Mouse (Mus musculus) bone marrow macrophage, adult 2 months (primary cell): ENCODE measurements around the gene Fam120b. TPM values are rescaled to one million over a fixed set of nuclear protein-coding genes. Genes with fewer than 3 reads are reported as not detected.

Source experiments
- H3K27ac ChIP-seq: 2 replicates; pipeline ENCODE4 v1.5.1; 2012; ENCODE audit warnings: low read depth, low read length; ENCODE audit not compliant: insufficient read depth
- H3K4me1 ChIP-seq: 2 replicates; pipeline ENCODE4 v1.6.1; 2012; ENCODE audit warnings: low read length; ENCODE audit not compliant: control insufficient read depth, insufficient read depth
- H3K4me3 ChIP-seq: 2 replicates; pipeline ENCODE4 v1.5.1; 2012; ENCODE audit warnings: mild to moderate bottlenecking, low read length, moderate library complexity; ENCODE audit not compliant: insufficient read depth
- CTCF ChIP-seq: IDR thresholded peaks from 2 replicates; pipeline ENCODE4 v1.5.1; 2012; ENCODE audit warnings: low read depth, mild to moderate bottlenecking, low read length, moderate library complexity
- POLR2A ChIP-seq: IDR thresholded peaks from 2 replicates; pipeline ENCODE4 v1.6.1; 2012; ENCODE audit warnings: mild to moderate bottlenecking, low read depth, low read length, borderline replicate concordance
- polyA plus RNA-seq: library from polyadenylated mRNA; stranded (reverse); fragments of >200 nt; gene quantifications from 2 replicates; pipeline ENCODE4 v1.2.4, GENCODE M21; 2012; ENCODE audit not compliant: missing spikeins, insufficient read depth, insufficient read length

Gene Fam120b
- polyA plus RNA-seq, 1 experiment: 21.8 TPM

- Histone ChIP-seq H3K4me3 (no peak overlapping the region), H3K4me1 (0 out of 2 replicates have a peak, but pooled peaks cover 4% of the 10 kb centered on the region), H3K27ac (no peak overlapping the region)
- no peak for TF ChIP-seq POLR2A
- TF ChIP-seq CTCF: no peak
Measured at GRCm38 (mm10) chr17:15370401-15370800, 25.6 kb upstream of the Fam120b start.

DNA sequence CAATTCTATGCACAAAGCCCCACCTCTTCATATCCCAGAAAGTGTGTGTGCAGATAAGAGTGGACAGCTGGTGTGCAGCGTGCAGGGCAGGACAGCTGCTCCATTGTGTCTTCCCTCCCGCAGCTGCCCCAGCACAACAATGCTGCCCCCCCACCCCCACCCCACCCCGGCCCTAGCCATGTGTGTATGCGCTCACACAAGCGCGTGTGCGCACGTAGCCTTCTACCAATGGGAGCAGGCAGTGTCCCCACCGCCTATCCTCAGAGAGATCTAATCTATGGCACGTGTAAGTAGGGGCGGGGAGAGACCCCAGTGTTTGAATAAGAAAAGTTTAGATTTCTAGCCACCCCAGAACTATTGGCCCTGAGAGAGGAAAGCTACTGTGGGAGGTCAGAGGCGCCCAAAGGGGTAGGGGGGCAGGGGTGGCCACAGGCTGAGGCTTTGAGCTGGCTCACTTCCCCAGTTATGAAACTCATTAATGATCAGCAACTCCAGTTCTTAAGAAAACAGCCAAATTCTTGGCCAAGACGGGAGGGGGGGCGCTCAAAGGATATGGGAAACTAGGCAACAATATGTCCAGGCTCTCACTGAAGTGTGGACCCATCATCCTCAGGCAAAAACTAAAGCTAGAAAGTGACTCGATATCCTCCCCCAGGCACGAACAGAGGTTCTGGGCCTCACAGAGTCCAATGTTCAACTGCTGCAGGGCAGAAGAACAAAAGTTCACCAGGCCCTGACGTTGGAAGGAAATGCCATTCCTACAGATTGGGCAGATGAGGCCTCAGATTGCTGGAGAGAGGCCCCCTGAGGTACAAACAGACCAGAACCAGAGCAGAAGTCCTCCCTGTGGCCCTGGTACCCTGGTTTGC is 23.8 kb upstream of the Fam120b start:
- H3K27ac ChIP-seq: no peak overlapping the region
- no peak overlapping the region for H3K4me3 ChIP-seq
- no peaks in the 10 kb centered on the region for H3K4me1 ChIP-seq
- TF ChIP-seq POLR2A: no peak
- no peak for TF ChIP-seq CTCF

GRCm38 (mm10) chr17:15372931-15373652 is 22.9 kb upstream of the Fam120b start:
- no peaks in the 10 kb centered on the region for H3K4me1 ChIP-seq
- no peak overlapping the region for H3K27ac ChIP-seq
- no peak for TF ChIP-seq CTCF
- no peak for TF ChIP-seq POLR2A
- no peak overlapping the region for H3K4me3 ChIP-seq

DNA sequence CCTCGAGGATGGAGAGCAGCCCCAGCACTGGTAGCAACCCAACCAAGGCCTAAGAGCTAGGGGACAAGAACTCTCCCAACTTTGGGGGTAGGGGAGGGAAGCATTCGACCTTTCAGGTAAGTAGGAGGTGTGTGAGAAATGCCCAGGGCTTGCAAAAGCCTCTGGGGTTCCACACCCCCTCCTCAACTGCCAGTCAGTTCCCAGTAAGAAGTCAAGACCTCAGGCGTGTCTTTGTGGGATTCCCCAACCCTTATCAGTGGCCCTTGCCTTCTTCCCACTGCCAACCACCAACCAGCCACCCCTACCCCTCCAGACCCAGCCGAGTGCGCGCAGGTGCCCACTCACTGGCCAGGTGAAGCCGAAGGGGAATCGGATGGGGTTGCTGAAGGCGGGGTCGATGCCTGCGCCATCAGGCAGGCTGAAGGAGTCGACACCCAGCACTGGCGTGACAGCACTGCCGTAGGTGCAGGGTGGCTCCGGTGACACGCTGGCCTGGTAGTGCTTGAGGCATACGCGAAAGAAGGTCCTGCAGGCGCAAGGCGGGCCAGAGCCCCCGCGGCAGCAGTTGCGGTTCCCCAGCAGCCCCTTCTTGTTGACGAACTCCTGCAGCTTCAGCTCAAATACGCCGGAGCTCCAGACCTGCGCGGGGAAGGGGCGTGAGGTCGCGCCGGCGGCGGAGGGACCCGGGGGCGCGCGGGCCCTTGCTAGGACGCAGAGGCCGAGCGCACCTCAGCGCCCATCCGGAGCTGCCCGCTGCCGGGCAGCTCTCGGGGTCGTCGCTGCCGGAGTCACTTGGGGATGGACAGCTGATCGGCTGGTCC is 21.5 kb upstream of the Fam120b start:
- TF ChIP-seq CTCF (no peak), POLR2A (no peak)
- no peak overlapping the region for H3K27ac ChIP-seq
- H3K4me3 ChIP-seq: peak overlapping the region; percentile 65
- H3K4me1 ChIP-seq: no peaks in the 10 kb centered on the region

GRCm38 (mm10) chr17:15375224-15375623 is 20.8 kb upstream of the Fam120b start:
- no peak for TF ChIP-seq CTCF
- H3K4me1 ChIP-seq: peaks cover 1% of the 10 kb centered on the region; the same call in 1 of the 2 replicates
- H3K27ac ChIP-seq: no peak overlapping the region
- H3K4me3 ChIP-seq: peak overlapping the region; percentile 65

- H3K4me1 ChIP-seq: peaks cover 4% of the 10 kb centered on the region; the same call in 1 of the 2 replicates
- no peak overlapping the region for H3K27ac ChIP-seq
- TF ChIP-seq CTCF: no peak
- TF ChIP-seq POLR2A: no peak
- peak overlapping the region; percentile 65 for H3K4me3 ChIP-seq
Measured at GRCm38 (mm10) chr17:15375701-15376493, 20.1 kb upstream of the Fam120b start.

DNA sequence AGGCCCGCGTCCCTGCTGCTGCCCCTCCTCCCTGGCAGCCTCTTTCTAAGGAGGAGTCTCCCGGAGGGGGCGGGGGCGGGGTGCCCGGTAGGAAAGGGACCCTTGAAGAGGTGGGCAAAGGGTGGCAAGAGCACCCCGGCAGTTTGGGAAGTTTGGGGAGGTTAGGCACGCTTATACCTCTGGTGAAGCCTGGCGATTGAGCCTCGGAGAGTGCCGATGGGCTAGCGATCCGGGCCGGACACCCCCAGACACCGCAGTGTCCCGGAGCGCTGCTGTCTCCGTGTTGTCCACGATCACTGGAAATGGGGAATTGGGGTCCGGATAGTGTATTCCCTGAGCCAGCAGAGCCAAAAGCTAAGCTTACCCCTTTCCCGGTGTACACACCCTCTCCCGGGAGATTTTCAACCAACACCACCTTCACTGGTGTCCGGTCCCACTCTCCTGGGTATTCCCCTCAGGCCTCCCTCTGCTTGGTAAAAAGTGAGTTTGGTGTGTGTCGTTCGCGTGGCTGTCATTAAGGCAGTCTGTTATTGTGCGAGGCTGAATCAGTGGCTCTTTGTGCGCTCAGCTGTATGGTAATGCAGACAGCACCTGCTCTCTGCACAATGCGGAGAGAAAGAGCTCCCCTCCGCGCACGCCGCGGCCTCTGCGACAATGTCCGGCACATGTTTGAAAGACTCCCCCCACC is 19.4 kb upstream of the Fam120b start, which contains the start of gene Dll1:
Gene Dll1, minus strand, starts transcription at position 379 of the 688 bp plus-strand sequence.
- peak within 1 kb of the TSS; percentile 65 for H3K4me3 ChIP-seq

DNA sequence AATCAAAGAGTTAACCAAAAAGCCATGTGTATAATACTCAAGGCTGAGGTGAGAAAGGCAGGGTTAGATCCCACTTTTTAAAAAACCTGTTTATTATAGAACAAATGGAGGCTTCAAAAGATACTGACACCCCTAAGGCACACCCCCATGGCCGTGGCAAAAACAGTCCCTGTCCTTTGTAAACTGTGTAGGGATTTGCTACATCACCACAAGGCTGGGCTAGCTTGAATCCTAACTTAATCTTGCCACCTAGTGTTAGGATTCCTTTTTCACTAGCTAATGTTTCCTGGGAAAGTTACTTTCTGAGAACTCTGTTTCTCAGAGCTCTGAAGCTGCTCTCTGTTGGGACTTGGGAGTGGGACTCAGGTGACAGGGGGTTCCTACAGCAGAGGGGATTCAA is 18.1 kb upstream of the Fam120b start:
- no peak for TF ChIP-seq CTCF
- TF ChIP-seq POLR2A: no peak
- Histone ChIP-seq H3K4me3 (no peak overlapping the region), H3K4me1 (peaks cover 4% of the 10 kb centered on the region), H3K27ac (no peak overlapping the region)

More for the DNA sequence above, 19.4 kb upstream of the Fam120b start, which contains the start of gene Dll1:
- TF ChIP-seq CTCF (no peak), POLR2A (no peak)
- no peak within 1 kb of the TSS for H3K27ac ChIP-seq
- peaks cover 4% of the 10 kb centered on the region; the same call in 1 of the 2 replicates for H3K4me1 ChIP-seq
